Mouse (Mus musculus): ENCODE data around the gene Mttp. TPM values are rescaled to one million over a fixed set of nuclear protein-coding genes. Genes with fewer than 3 reads are reported as not detected.

The Mttp gene
- polyA plus RNA-seq, 1 experiment = 1.6 TPM

GRCm38 (mm10) chr3:138134528-138134927, 10.2 kb downstream of the Mttp start:
- WGBS = 29% methylated on average over 1 of the region's 1 CpGs
- DNase-seq = no peak
- TF ChIP-seq CTCF (IDR thresholded peaks at IDR 0.05; ENCODE audit: borderline replicate concordance, control insufficient read depth, extremely low read depth, insufficient read depth, low read length, poor library complexity) (no peak), POLR2A (IDR thresholded peaks at IDR 0.05; ENCODE audit: control insufficient read depth, extremely low read depth, insufficient read depth, low read length, poor library complexity) (no peak)
- no peaks in the 10 kb centered on the region for H3K4me1 ChIP-seq (replicated peaks; ENCODE audit: control insufficient read depth, insufficient read depth, low read length)
- H3K27me3 ChIP-seq (ENCODE audit: control insufficient read depth, insufficient read depth, low read length) = no peaks in the 10 kb centered on the region
- no peak overlapping the region for H3K4me3 ChIP-seq (ENCODE audit: control insufficient read depth, insufficient read depth, low read length)
- H3K36me3 ChIP-seq (ENCODE audit: control insufficient read depth, insufficient read depth, low read length) = no peaks in the 10 kb centered on the region
- H3K27ac ChIP-seq (ENCODE audit: control insufficient read depth, insufficient read depth, low read length) = no peak overlapping the region

- 71% methylated on average over 11 of the region's 11 CpGs for WGBS
- TF ChIP-seq CTCF (IDR thresholded peaks at IDR 0.05; ENCODE audit: borderline replicate concordance, control insufficient read depth, extremely low read depth, insufficient read depth, low read length, poor library complexity) = no peak
- no peak for TF ChIP-seq POLR2A (IDR thresholded peaks at IDR 0.05; ENCODE audit: control insufficient read depth, extremely low read depth, insufficient read depth, low read length, poor library complexity)
- Histone ChIP-seq H3K4me3 (ENCODE audit: control insufficient read depth, insufficient read depth, low read length) (no peak overlapping the region), H3K27me3 (ENCODE audit: control insufficient read depth, insufficient read depth, low read length) (no peaks in the 10 kb centered on the region), H3K27ac (ENCODE audit: control insufficient read depth, insufficient read depth, low read length) (no peak overlapping the region), H3K36me3 (ENCODE audit: control insufficient read depth, insufficient read depth, low read length) (no peaks in the 10 kb centered on the region), H3K4me1 (replicated peaks; ENCODE audit: control insufficient read depth, insufficient read depth, low read length) (no peaks in the 10 kb centered on the region)
- DNase-seq = no peak
Observed at GRCm38 (mm10) chr3:138133916-138134315, 10.9 kb downstream of the Mttp start.

GRCm38 (mm10) chr3:138133463-138133862, 11.3 kb downstream of the Mttp start:
- no peaks in the 10 kb centered on the region for H3K27me3 ChIP-seq (ENCODE audit: control insufficient read depth, insufficient read depth, low read length)
- 95% methylated on average over 8 of the region's 8 CpGs for WGBS
- H3K27ac ChIP-seq (ENCODE audit: control insufficient read depth, insufficient read depth, low read length) = no peak overlapping the region
- no peak for DNase-seq
- no peaks in the 10 kb centered on the region for H3K4me1 ChIP-seq (replicated peaks; ENCODE audit: control insufficient read depth, insufficient read depth, low read length)
- no peak overlapping the region for H3K4me3 ChIP-seq (ENCODE audit: control insufficient read depth, insufficient read depth, low read length)
- no peak for TF ChIP-seq CTCF (IDR thresholded peaks at IDR 0.05; ENCODE audit: borderline replicate concordance, control insufficient read depth, extremely low read depth, insufficient read depth, low read length, poor library complexity)
- TF ChIP-seq POLR2A (IDR thresholded peaks at IDR 0.05; ENCODE audit: control insufficient read depth, extremely low read depth, insufficient read depth, low read length, poor library complexity) = no peak
- no peaks in the 10 kb centered on the region for H3K36me3 ChIP-seq (ENCODE audit: control insufficient read depth, insufficient read depth, low read length)

- WGBS = 91% methylated on average over 9 of the region's 9 CpGs
- Histone ChIP-seq H3K27ac (ENCODE audit: control insufficient read depth, insufficient read depth, low read length) (no peak overlapping the region), H3K36me3 (ENCODE audit: control insufficient read depth, insufficient read depth, low read length) (no peaks in the 10 kb centered on the region)
Observed at GRCm38 (mm10) chr3:138131168-138131567, 13.6 kb downstream of the Mttp start.

GRCm38 (mm10) chr3:138130692-138131091, 14.1 kb downstream of the Mttp start:
- Histone ChIP-seq H3K4me1 (replicated peaks; ENCODE audit: control insufficient read depth, insufficient read depth, low read length) (no peaks in the 10 kb centered on the region), H3K36me3 (ENCODE audit: control insufficient read depth, insufficient read depth, low read length) (no peaks in the 10 kb centered on the region), H3K4me3 (ENCODE audit: control insufficient read depth, insufficient read depth, low read length) (no peak overlapping the region), H3K27me3 (ENCODE audit: control insufficient read depth, insufficient read depth, low read length) (no peaks in the 10 kb centered on the region), H3K27ac (ENCODE audit: control insufficient read depth, insufficient read depth, low read length) (no peak overlapping the region)
- WGBS = 87% methylated on average over 1 of the region's 1 CpGs
- TF ChIP-seq POLR2A (IDR thresholded peaks at IDR 0.05; ENCODE audit: control insufficient read depth, extremely low read depth, insufficient read depth, low read length, poor library complexity) = no peak
- TF ChIP-seq CTCF (IDR thresholded peaks at IDR 0.05; ENCODE audit: borderline replicate concordance, control insufficient read depth, extremely low read depth, insufficient read depth, low read length, poor library complexity) = no peak
- DNase-seq = no peak

More at GRCm38 (mm10) chr3:138131168-138131567, 13.6 kb downstream of the Mttp start:
- no peak overlapping the region for H3K4me3 ChIP-seq (ENCODE audit: control insufficient read depth, insufficient read depth, low read length)
- no peaks in the 10 kb centered on the region for H3K4me1 ChIP-seq (replicated peaks; ENCODE audit: control insufficient read depth, insufficient read depth, low read length)
- no peaks in the 10 kb centered on the region for H3K27me3 ChIP-seq (ENCODE audit: control insufficient read depth, insufficient read depth, low read length)
- TF ChIP-seq CTCF (IDR thresholded peaks at IDR 0.05; ENCODE audit: borderline replicate concordance, control insufficient read depth, extremely low read depth, insufficient read depth, low read length, poor library complexity) (no peak), POLR2A (IDR thresholded peaks at IDR 0.05; ENCODE audit: control insufficient read depth, extremely low read depth, insufficient read depth, low read length, poor library complexity) (no peak)
- DNase-seq = no peak

GRCm38 (mm10) chr3:138129110-138129509, 15.7 kb downstream of the Mttp start:
- Histone ChIP-seq H3K36me3 (ENCODE audit: control insufficient read depth, insufficient read depth, low read length) (no peaks in the 10 kb centered on the region), H3K4me3 (ENCODE audit: control insufficient read depth, insufficient read depth, low read length) (no peak overlapping the region), H3K27ac (ENCODE audit: control insufficient read depth, insufficient read depth, low read length) (no peak overlapping the region), H3K27me3 (ENCODE audit: control insufficient read depth, insufficient read depth, low read length) (no peaks in the 10 kb centered on the region), H3K4me1 (replicated peaks; ENCODE audit: control insufficient read depth, insufficient read depth, low read length) (no peaks in the 10 kb centered on the region)
- DNase-seq = no peak
- TF ChIP-seq CTCF (IDR thresholded peaks at IDR 0.05; ENCODE audit: borderline replicate concordance, control insufficient read depth, extremely low read depth, insufficient read depth, low read length, poor library complexity) (no peak), POLR2A (IDR thresholded peaks at IDR 0.05; ENCODE audit: control insufficient read depth, extremely low read depth, insufficient read depth, low read length, poor library complexity) (no peak)
- WGBS = 98% methylated on average over 6 of the region's 6 CpGs

GRCm38 (mm10) chr3:138123842-138124241, 20.9 kb downstream of the Mttp start:
- no peak for TF ChIP-seq CTCF (IDR thresholded peaks at IDR 0.05; ENCODE audit: borderline replicate concordance, control insufficient read depth, extremely low read depth, insufficient read depth, low read length, poor library complexity)
- no peak for TF ChIP-seq POLR2A (IDR thresholded peaks at IDR 0.05; ENCODE audit: control insufficient read depth, extremely low read depth, insufficient read depth, low read length, poor library complexity)
- no peak for DNase-seq
- H3K27ac ChIP-seq (ENCODE audit: control insufficient read depth, insufficient read depth, low read length) = no peak overlapping the region
- H3K27me3 ChIP-seq (ENCODE audit: control insufficient read depth, insufficient read depth, low read length) = no peaks in the 10 kb centered on the region
- no peaks in the 10 kb centered on the region for H3K36me3 ChIP-seq (ENCODE audit: control insufficient read depth, insufficient read depth, low read length)
- no peaks in the 10 kb centered on the region; the same call in 1 of the 2 replicates for H3K4me1 ChIP-seq (replicated peaks; ENCODE audit: control insufficient read depth, insufficient read depth, low read length)
- no peak overlapping the region for H3K4me3 ChIP-seq (ENCODE audit: control insufficient read depth, insufficient read depth, low read length)
- WGBS = 96% methylated on average over 10 of the region's 10 CpGs
